Mouse (Mus musculus) urinary bladder, postnatal 36 days (tissue): ENCODE measurements at regions not wholly inside any gene's neighbourhood (a gene's known extent, or its start where the extent isn't known, plus 50 kb on each side); places are given as distances from the start of the nearest gene placed in this dataset.

Experiments
- DNase-seq, 2 experiments: peaks; one replicate each; pipeline ENCODE4 v3.0.0; 2022; ENCODE audit warnings: low spot score in 2 of 2, mixed read lengths in 1 of 2

- no peak for DNase-seq
Measured at GRCm38 (mm10) chrX:11567827-11568226, 240.2 kb downstream of the H2al1j start.

GRCm38 (mm10) chrX:11568262-11568661 is 240.6 kb downstream of the H2al1j start:
- no peak for DNase-seq

- no peak for DNase-seq
Measured at GRCm38 (mm10) chrX:11574354-11574753, 246.7 kb downstream of the H2al1j start.

GRCm38 (mm10) chrX:11575571-11575970 is 247.9 kb downstream of the H2al1j start:
- DNase-seq, result no peak

GRCm38 (mm10) chrX:11576287-11576686 is 248.7 kb downstream of the H2al1j start:
- no peak for DNase-seq

GRCm38 (mm10) chrX:11577294-11577693 is 249.7 kb downstream of the H2al1j start:
- DNase-seq, result no peak

GRCm38 (mm10) chrX:11585353-11585752 is 257.7 kb downstream of the H2al1j start:
- DNase-seq, result no peak

- no peak for DNase-seq
Measured at GRCm38 (mm10) chrX:11591391-11592187, 264.0 kb downstream of the H2al1j start.

- DNase-seq, result no peak
Measured at GRCm38 (mm10) chrX:11594542-11594941, 266.9 kb downstream of the H2al1j start.

GRCm38 (mm10) chrX:11597548-11597947 is 269.9 kb downstream of the H2al1j start:
- DNase-seq, result no peak

- peak; percentile 7 to 14 for DNase-seq
Measured at GRCm38 (mm10) chrX:11614237-11614636, 286.6 kb downstream of the H2al1j start.

- peak; percentile 63 to 74 for DNase-seq
Measured at GRCm38 (mm10) chrX:11621045-11621763, 293.6 kb downstream of the H2al1j start.

GRCm38 (mm10) chrX:11626274-11626878 is 298.8 kb downstream of the H2al1j start:
- no peak for DNase-seq

GRCm38 (mm10) chrX:11629362-11629761 is 301.7 kb downstream of the H2al1j start:
- DNase-seq, result no peak

- peak; percentile 10 to 39 for DNase-seq
Measured at GRCm38 (mm10) chrX:11629906-11630305, 302.3 kb downstream of the H2al1j start.

GRCm38 (mm10) chrX:11631186-11631913 is 303.7 kb downstream of the H2al1j start:
- DNase-seq, result peak in 1 of 2 experiments; percentile 6

- no peak for DNase-seq
Measured at GRCm38 (mm10) chrX:11632011-11632410, 304.4 kb downstream of the H2al1j start.

GRCm38 (mm10) chrX:11633823-11634222 is 306.2 kb downstream of the H2al1j start:
- no peak for DNase-seq

- no peak for DNase-seq
Measured at GRCm38 (mm10) chrX:11644484-11644883, 316.9 kb downstream of the H2al1j start.

GRCm38 (mm10) chrX:11646681-11647526 is 319.3 kb downstream of the H2al1j start:
- no peak for DNase-seq

- no peak for DNase-seq
Measured at GRCm38 (mm10) chrX:11647527-11647836, 319.9 kb downstream of the H2al1j start.
